Mouse (Mus musculus) megakaryocyte, embryonic 14.5 days (primary cell): Measurements from ENCODE around the gene Asphd1.

ENCODE experiments used
- FLI1 ChIP-seq: IDR thresholded peaks from 2 replicates; pipeline ENCODE4 v1.6.1; 2012; ENCODE audit warnings: low read length, inconsistent platforms, mixed read lengths
- GATA1 ChIP-seq: IDR thresholded peaks from 3 replicates; pipeline ENCODE4 v1.6.1; 2012; ENCODE audit warnings: mixed read lengths, low read length, inconsistent platforms, borderline replicate concordance

DNA sequence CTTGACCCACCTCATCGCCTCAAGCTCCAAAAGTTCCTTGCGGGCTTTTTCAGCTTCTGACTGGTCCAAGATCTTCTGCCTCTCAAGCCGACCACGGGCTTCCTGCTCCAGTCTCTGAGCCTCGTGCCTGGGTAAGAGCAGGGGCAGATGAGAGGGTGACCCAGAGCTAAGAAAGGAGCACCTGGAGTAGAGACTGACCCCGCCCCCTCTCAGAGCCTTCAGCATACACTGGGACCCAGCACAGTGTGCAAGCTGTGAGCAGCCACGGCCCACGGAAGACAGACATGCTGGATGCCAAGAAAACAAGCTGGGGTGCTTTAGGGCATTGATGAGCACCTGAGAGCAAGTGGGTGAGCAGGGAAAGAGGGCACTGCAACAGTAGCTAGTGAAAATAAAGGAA is 39.4 kb upstream of the Asphd1 start:
- TF ChIP-seq GATA1 (no peak), FLI1 (no peak)
